Mouse (Mus musculus) layer of hippocampus, adult 9-10 months (tissue): ENCODE results near the gene Nr1h2.

Experiments
- DNase-seq: peaks from one replicate; pipeline ENCODE4 v3.0.0; 2022; ENCODE audit warnings: low spot score

Gene Nr1h2

GRCm38 (mm10) chr7:44584921-44585320, 31.2 kb upstream of the Nr1h2 start:
- no peak for DNase-seq

- DNase-seq, result no peak
Observed at GRCm38 (mm10) chr7:44584265-44584804, 30.6 kb upstream of the Nr1h2 start.

DNA sequence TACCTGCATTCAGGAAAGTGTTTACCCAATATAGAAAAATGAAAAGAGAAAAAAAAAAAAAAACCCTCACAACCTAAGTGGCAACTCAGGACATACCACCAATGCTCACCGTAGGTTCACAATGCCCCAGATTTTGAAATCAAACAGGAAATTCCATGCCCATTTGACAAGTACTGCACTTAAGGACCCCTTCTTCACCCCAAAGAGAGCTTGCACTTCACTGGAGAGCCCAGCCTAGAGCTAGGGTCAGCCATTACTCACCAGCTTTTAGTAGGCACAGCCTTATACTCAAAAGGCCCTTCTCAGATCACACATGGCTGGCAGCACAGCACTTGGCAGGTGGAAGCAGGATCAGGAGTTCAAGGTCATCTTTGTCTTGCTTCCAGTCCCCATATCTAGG, 29.4 kb upstream of the Nr1h2 start:
- no peak for DNase-seq

DNA sequence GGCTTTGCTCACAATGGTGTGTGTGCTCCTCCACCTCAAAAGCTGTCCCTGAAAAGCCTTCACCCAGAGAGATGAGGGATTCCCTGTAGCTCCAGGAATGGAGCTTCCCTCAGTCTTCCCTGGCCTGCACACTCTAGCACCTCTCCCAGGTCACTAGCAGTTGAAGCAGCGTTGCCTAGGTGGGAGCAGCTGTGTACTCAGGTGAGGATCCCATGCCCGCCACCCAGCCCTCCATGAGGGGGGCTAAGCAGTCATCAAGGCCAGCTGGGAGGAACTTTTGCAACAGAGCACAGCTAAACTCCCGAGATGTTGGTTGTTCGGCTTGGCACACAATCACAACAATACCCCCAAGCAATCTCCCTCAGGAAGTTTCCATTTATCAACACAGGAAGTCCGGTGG, 29.0 kb upstream of the Nr1h2 start:
- no peak for DNase-seq

DNA sequence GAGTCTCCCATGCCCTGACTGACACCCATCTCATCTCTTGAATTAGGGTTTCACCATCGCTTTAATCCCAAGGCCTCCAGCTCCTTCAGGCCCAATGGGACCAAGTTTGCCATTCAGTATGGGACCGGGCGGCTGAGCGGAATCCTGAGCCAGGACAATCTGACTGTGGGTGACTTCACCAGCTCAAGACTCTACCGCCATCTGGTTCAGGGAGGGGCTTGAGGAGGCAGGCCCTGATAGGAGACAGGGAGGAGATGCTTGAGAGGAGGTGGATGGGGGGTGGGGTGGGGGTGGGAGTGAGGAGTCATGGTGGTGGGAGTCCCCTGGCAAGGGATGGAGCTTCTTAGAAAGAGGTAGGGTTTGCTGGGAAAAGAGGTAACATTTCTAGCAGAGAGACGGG, 27.9 kb upstream of the Nr1h2 start:
- DNase-seq, result no peak

DNA sequence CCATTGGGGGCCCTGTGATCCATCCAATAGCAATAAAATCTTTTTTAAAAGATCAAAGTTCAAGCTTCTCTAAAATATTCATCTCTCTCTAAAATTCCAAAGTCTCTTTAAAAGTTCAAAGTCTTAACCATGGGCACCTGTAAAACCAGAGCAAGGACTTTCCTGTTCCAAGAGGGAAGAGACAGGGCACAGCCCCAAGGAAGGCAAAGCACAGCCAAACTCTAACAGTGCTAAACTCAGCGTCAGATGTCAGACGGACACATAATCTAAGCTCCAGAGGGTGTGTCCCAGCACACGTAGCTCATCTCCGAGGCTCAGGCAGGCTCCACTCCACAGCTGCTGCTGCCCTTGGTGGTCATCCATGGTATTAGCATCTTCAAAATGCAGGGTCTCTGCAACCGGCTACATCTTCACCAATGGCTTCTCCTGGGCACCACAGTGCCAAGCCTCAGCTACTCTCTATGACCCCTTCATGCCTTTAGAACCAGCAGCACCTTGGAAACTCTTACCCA, 22.6 kb upstream of the Nr1h2 start:
- no peak for DNase-seq

DNA sequence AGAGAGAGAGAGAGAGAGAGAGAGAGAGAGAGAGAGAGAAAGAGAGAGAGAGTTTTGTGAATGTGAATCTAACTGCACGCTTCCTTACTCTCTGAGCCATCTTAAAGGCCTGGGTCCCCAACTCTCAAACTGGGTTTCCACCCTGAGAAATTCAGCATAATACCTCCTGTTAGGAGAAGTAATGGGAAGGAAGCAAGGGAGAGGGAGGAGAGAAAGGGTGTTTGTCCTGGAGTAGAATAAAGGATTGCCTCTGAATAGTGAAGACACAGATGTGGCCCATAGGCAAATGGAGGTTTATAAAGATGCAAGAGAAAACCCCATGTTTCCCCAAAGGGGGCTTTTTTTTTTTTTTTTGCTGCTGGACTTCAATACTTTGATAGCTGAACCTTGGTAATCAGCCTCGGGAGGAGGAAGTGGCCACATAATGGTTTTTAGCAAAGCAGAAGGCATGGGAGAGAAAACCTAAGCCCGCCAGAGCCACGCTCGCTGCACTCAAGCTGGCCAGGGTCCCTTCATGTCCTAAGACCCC, 19.3 kb upstream of the Nr1h2 start:
- no peak for DNase-seq

DNA sequence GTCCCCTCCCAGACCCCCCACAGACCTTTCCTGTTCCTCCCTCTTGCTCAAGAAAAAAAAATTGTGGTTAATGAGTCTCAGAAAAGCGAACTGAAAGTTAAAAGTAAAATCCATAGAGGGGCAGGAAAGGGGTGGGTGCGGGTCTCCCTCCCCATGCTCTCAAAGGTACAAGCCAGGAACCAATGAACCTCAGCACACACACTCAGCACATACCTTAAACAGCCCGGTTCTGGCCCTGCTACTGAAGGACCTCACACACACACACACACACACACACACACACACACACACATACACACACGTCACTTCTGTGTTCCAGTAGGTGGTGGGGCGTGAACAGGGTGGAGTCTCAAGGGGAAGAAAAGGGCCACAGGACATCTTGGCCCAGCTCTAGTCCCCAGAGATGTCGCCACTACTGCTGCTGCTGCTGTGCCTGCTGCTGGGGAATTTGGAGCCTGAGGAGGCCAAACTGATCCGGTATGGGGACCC, 18.5 kb upstream of the Nr1h2 start, which contains the start of gene Napsa:
Gene Napsa, plus strand, starts transcription at position 168 of the 489 bp plus-strand sequence.
- DNase-seq, result no peak

DNA sequence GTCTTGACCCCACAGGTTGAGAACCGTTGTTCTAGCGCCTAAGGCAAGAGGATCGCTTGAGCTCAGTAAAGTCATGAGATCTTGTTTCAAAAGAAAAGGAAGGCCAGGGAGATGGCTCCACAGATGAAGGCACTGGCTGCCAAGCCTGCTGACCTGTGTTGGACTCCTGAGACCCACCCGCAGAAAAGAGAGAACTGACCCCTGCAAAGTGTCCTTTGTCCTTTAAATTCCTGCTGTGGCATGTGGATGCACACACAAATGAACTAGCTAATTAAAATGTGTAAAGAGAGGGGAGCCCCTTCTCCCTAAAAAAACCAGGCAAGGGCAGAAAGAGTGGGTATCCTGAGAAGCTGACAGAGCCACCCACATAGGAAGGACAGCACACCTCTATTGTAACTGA, 18.1 kb upstream of the Nr1h2 start:
- DNase-seq, result no peak

DNA sequence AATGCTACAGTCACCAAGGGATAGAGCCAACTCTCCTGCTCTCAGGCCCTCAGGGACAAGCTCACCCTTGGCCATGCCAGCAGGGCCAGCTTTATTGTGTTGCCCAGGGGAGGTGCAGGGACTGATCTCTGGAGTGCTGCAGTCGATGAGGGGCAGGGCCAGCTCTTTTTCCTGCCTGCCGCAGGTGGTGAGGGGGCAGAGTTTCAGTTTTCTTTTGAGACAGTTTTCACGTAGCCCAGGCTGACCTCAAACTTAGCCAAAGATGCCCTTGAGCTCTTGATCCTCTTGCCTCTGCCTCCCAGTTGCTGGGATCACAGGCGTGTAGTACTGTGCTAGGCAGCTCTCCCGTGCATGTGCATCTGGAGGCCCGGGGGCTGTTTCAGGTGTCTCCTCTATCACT, 17.2 kb upstream of the Nr1h2 start:
- no peak for DNase-seq

GRCm38 (mm10) chr7:44568803-44569202, 15.1 kb upstream of the Nr1h2 start:
- DNase-seq, result no peak

DNA sequence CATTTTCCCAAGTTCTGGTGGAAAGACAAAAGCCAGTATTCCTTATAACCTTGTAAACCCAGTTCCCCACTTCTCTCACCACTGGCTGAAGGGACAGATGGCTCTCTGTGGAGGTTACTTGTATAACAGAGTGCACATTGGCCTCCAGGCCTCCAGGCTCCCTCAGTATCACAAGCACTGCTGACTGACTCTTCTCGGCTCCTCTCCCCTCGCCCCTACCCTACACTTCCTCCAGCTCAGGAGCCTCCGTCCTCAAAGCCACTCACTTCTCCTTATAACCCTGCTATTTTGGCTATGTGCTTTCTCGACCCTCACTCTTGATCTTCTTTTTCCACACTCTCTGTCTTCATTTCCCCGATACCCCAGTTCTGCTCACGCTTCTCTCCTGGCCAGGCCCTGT, 11.7 kb upstream of the Nr1h2 start:
- no peak for DNase-seq

DNA sequence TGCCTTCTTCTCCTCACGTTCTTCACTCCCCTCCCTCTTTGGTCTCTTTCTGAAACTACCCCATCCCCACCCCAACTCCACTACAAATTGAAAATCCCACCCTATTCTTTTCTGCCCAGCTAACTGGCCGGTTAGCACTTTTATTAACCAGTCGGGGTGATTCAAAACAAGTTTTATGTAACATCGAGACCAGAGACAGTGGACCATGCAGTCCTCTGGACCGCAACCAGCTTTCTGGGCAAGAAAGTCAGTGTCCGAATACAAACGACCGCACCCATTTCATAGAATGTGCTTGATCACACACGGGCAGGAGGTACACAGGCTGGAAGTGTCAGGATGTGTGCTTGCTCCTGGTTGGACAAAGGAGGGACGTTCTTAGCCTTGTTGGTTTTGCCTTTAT, 10.7 kb upstream of the Nr1h2 start:
- no peak for DNase-seq

- DNase-seq, result no peak
Observed at GRCm38 (mm10) chr7:44563284-44563683, 9.5 kb upstream of the Nr1h2 start.

GRCm38 (mm10) chr7:44560435-44561400, 7.0 kb upstream of the Nr1h2 start:
- peak; percentile 71 for DNase-seq

DNA sequence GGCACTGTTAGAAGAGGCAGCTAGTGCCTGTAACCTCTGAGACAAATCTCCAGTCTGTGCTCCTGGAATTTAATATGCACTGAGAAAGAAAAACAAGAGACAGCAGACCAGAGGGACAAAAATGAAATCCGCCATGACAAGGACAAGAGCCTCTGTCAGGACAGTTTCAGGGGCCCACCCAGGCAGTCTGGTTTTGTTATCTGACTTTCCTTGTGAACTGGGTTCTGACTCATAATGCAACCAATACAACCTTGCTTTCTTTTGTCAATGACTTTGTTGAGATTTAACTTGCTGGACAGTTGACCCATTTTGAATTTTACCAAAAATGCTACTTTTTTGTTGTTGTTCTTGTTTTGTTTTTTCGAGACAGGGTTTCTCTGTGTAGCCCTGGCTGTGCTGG, 3.9 kb upstream of the Nr1h2 start:
- no peak for DNase-seq

- DNase-seq, result peak; percentile 13
Observed at GRCm38 (mm10) chr7:44553196-44553764, 471 bp downstream of the Nr1h2 start.

DNA sequence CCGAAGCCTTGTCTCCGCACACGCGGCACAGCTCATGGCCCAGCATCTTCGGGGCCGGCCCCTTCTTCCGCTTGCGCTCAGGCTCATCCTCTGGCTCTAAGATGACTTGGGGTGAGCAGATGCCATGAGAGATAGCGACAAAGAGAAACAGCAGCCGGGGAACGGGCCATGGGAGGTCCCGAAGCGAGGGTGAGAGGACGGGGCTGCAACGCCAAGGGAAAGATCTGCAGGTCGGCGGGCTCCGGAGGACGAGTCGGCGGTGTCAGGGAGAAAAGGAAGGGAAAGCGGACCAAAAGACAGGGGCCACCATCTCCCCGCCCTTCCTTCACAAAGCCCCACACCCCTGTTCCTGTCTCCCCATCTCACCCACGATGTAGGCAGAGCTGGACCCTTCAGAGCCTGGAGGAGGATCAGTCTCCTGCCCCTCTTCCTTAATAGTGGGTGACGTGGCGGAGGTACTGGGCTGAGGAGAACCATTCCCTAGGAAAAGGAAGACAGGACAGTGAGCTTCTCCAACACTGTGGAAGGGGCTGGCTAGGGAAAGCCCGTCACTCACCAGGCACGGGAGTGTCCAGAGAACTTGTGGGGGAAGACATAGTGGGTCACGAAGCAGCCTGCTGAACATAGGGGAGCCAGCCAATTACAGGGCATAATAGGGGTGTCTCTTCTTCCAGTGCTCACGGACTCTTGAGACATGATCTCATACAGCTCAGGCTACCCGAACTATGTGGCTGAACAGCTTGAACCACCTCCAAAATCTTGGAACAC, 1.4 kb downstream of the Nr1h2 start:
- DNase-seq, result no peak

- DNase-seq, result no peak
Observed at GRCm38 (mm10) chr7:44551731-44552130, 2.0 kb downstream of the Nr1h2 start.

DNA sequence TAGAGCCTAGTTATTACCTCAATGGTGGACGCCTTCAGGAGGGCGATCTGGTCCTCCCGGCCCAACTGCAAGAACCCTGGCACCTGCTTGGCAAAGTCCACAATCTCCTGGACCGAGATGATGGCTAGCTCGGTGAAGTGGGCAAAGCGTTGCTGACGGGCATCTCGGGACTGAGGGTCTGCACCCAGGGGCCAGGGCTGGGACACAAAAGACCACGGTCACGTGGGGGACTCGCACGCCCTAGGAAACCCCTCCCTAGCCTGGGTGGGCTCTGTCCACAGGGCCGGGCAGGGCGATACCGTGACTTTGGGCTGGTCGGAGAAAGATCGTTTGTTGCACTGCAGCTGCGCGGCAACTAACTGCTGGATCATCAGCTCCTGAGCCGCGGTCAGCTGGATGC, 2.5 kb downstream of the Nr1h2 start:
- DNase-seq, result no peak

GRCm38 (mm10) chr7:44550409-44550678, 3.4 kb downstream of the Nr1h2 start:
- no peak for DNase-seq
